Mouse (Mus musculus) right cerebral cortex, adult 2 months (tissue): ENCODE measurements around the gene Kctd20.
"Not testable (repeated sequence)": the region's sequence is repeated elsewhere in the genome, so short reads cannot be mapped to it uniquely, and the experiment has no call there.

ENCODE experiments used
- DNase-seq, 2 experiments: peaks; one replicate each; pipeline ENCODE4 v3.0.0; 2021 to 2022; ENCODE audit warnings: low spot score in 2 of 2

Gene Kctd20

GRCm38 (mm10) chr17:28986833-28987232 lies 35.1 kb downstream of the Kctd20 start:
- DNase-seq: no peak

- no peak for DNase-seq
Measured at GRCm38 (mm10) chr17:28987713-28988112, 36.0 kb downstream of the Kctd20 start.

GRCm38 (mm10) chr17:28988291-28988690 lies 36.5 kb downstream of the Kctd20 start:
- no peak for DNase-seq

- no peak for DNase-seq
Measured at GRCm38 (mm10) chr17:28988996-28989395, 37.2 kb downstream of the Kctd20 start.

- no peak for DNase-seq
Measured at GRCm38 (mm10) chr17:28990060-28990459, 38.3 kb downstream of the Kctd20 start.

GRCm38 (mm10) chr17:28991286-28991685 lies 39.5 kb downstream of the Kctd20 start:
- DNase-seq: no peak

GRCm38 (mm10) chr17:28992105-28992504 lies 40.4 kb downstream of the Kctd20 start:
- DNase-seq: peak; percentile 38 to 57

GRCm38 (mm10) chr17:28993004-28993403 lies 41.3 kb downstream of the Kctd20 start:
- not testable (repeated sequence) for DNase-seq

GRCm38 (mm10) chr17:28994615-28995014 lies 42.9 kb downstream of the Kctd20 start:
- DNase-seq: no peak

GRCm38 (mm10) chr17:29000465-29000864 lies 48.7 kb downstream of the Kctd20 start:
- DNase-seq: no peak

- no peak for DNase-seq
Measured at GRCm38 (mm10) chr17:29003740-29004139, 52.0 kb downstream of the Kctd20 start.

GRCm38 (mm10) chr17:29005002-29005401 lies 53.3 kb downstream of the Kctd20 start:
- no peak for DNase-seq

GRCm38 (mm10) chr17:29006812-29007211 lies 55.1 kb downstream of the Kctd20 start:
- no peak for DNase-seq

GRCm38 (mm10) chr17:29007243-29007640 lies 55.5 kb downstream of the Kctd20 start:
- peak in 1 of 2 experiments; percentile 17 for DNase-seq

- peak; percentile 81 to 89 for DNase-seq
Measured at GRCm38 (mm10) chr17:29007641-29008325, 56.0 kb downstream of the Kctd20 start, which contains the start of gene Stk38. Gene Stk38 (minus strand): TSS chr17:29007995.

- DNase-seq: no peak
Measured at GRCm38 (mm10) chr17:29008326-29008650, 56.5 kb downstream of the Kctd20 start.

GRCm38 (mm10) chr17:29009181-29009580 lies 57.4 kb downstream of the Kctd20 start:
- DNase-seq: no peak

GRCm38 (mm10) chr17:29014235-29014634 lies 62.5 kb downstream of the Kctd20 start:
- no peak for DNase-seq

- no peak for DNase-seq
Measured at GRCm38 (mm10) chr17:29015638-29016037, 63.9 kb downstream of the Kctd20 start.

- DNase-seq: no peak
Measured at GRCm38 (mm10) chr17:29016705-29017104, 65.0 kb downstream of the Kctd20 start.

GRCm38 (mm10) chr17:29018292-29018984 lies 66.7 kb downstream of the Kctd20 start:
- no peak for DNase-seq
